Mouse (Mus musculus) liver, embryonic 16.5 days (tissue): ENCODE results near the gene Trim31. TPM values are rescaled to one million over a fixed set of nuclear protein-coding genes. Genes with fewer than 3 reads are reported as not detected.

ENCODE experiments used
- ATAC-seq: fragments of 200-750 bp; cut with Nextera tagmentation; 2 replicates; pipeline ENCODE4 v1.8.0; 2017; ENCODE audit warnings: low read depth, mild to moderate bottlenecking, moderate number of reproducible peaks, moderate library complexity
- H3K27ac ChIP-seq: fragments of 300-500 bp; sonication (generic); 2 replicates; pipeline ENCODE4 v1.5.1; 2014; ENCODE audit warnings: mild to moderate bottlenecking, low read length
- H3K27me3 ChIP-seq: fragments of 300-500 bp; sonication (generic); 2 replicates; pipeline ENCODE4 v1.6.1; 2014; ENCODE audit warnings: low read depth, low read length, mixed read lengths; ENCODE audit not compliant: control insufficient read depth, insufficient read depth
- H3K36me3 ChIP-seq: fragments of 300-500 bp; sonication (generic); 2 replicates; pipeline ENCODE4 v1.6.1; 2014; ENCODE audit warnings: mild to moderate bottlenecking; ENCODE audit not compliant: control insufficient read depth, insufficient read depth
- H3K4me1 ChIP-seq: fragments of 300-500 bp; sonication (generic); 2 replicates; pipeline ENCODE4 v1.6.1; 2014; ENCODE audit warnings: low read depth, low read length, mixed read lengths; ENCODE audit not compliant: control insufficient read depth
- H3K4me2 ChIP-seq: fragments of 300-500 bp; sonication (generic); 2 replicates; pipeline ENCODE4 v1.6.1; 2014; ENCODE audit warnings: low read depth, low read length, mixed read lengths
- H3K4me3 ChIP-seq: fragments of 300-500 bp; sonication (generic); 2 replicates; pipeline ENCODE4 v1.5.1; 2014; ENCODE audit warnings: low read depth, mild to moderate bottlenecking, low read length
- H3K9ac ChIP-seq: fragments of 300-500 bp; sonication (generic); 2 replicates; pipeline ENCODE4 v1.6.1; 2014; ENCODE audit warnings: low read depth, low read length
- H3K9me3 ChIP-seq: fragments of 300-500 bp; sonication (generic); replicated peaks from 2 replicates; pipeline ENCODE4 v1.6.1; 2016; ENCODE audit warnings: low read length; ENCODE audit not compliant: control insufficient read depth
- WGBS: fragments of 180-500 bp; shearing (Covaris S2); extraction: QIAGEN DNeasy Blood & Tissue Kit; methylation state at CpG from one replicate; pipeline ENCODE4 v1.1.7; 2014; ENCODE audit not compliant: insufficient replicate concordance; 5-methylcytosine and 5-hydroxymethylcytosine counted together
- polyA plus RNA-seq: library from polyadenylated mRNA; unstranded; fragments of >200 nt; fragmentation: Nextera tagmentation; extraction: Ambion mirVana; gene quantifications from 2 replicates; pipeline ENCODE4 v1.2.1, GENCODE M21; 2015

The Trim31 gene
- polyA plus RNA-seq: 0.27 TPM in 1 of 2 replicates, not detected in the other

DNA sequence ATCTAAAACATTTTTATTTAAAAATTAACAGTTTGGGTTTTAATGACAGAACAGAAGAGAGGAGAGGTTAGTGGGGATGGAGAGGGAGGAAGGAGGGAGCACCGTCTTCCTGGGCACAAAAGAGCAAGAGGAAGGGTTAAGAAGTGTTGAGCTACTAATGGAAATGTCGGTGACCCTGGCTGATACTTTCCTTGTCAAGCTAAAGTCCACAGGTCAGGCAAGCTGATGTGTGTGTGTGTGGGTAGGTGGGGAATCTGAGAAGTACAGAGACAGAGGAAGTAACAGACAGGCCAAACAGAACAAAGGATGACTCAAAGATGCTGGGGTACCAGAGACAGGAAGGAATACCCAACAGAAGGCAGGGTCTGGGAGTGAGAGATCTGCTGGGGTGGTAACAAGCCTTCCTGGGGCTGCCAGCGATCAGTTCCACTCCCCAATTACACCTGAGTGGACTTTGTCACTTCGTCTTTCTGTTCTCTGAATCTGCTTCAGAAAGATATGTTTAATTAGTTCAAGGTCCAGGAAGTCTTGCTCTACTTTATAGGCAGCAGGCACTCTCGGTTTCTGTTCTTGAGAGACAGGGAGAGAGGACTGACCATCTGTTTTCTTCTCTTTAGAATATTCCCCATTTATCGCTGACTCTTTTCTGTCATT lies at the start of gene Trim31:
Trim31 (plus strand) TSS at position 567 of the 654 bp plus-strand sequence.
- Histone ChIP-seq H3K9ac (no peak within 1 kb of the TSS), H3K27ac (no peak within 1 kb of the TSS), H3K4me2 (no peak within 1 kb of the TSS), H3K36me3 (no peaks in the 10 kb centered on the region), H3K4me1 (no peaks in the 10 kb centered on the region), H3K9me3 (no peaks in the 10 kb centered on the region), H3K27me3 (no peaks in the 10 kb centered on the region; the same call in none of the 2 replicates), H3K4me3 (no peak within 1 kb of the TSS)
- 49% methylated on average over 6 of the region's 6 CpGs for WGBS
- ATAC-seq: no peak

DNA sequence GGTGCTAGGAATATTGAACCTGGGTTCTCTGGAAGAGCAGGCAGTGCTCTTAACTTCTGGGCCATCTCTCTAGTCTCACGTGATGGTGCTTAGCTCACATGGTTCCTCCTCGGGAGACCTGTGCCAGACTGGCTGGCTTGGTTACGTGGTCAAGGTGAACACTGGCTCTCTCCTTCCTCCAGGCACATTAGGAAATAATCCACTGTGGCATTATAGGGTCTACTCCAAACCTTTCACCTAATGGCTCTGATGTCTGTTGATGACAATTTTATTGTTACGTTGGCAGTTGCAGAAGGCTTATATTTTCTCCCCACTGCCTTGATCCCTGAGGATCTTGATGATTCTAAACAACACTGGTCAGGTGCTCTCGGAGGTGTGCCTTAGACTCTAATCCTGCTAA lies 49.0 kb upstream of the Trim31 start:
- ATAC-seq: no peak
- no peak overlapping the region for H3K27ac ChIP-seq
- H3K9ac ChIP-seq: no peak overlapping the region
- WGBS: 62% methylated on average over 5 of the region's 5 CpGs
- no peak overlapping the region for H3K4me2 ChIP-seq
- peaks cover 21% of the 10 kb centered on the region for H3K4me1 ChIP-seq
- H3K27me3 ChIP-seq: no peaks in the 10 kb centered on the region
- peaks cover 2% of the 10 kb centered on the region; the same call in 1 of the 2 replicates for H3K36me3 ChIP-seq
- H3K4me3 ChIP-seq: no peak overlapping the region
- H3K9me3 ChIP-seq: no peaks in the 10 kb centered on the region

DNA sequence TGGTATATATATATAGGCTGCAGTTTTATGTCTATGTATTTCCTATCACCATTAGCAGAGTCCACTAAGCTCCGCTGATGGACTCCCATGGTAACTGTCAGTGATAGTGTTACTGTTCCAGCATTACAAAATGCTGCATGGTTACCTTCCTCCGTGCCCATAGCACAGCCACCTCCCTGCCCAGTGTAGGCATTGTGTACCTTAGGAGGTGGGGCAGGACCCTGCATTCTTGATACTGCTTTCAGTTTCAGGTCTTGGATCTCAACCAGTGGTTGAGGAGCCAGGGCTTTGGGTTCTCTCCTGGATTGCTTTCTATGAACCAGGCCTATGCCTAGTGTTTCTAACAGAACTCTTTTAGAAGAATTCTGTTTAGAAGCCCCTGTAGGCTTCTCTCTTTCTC lies 47.9 kb upstream of the Trim31 start:
- H3K27me3 ChIP-seq: no peaks in the 10 kb centered on the region

DNA sequence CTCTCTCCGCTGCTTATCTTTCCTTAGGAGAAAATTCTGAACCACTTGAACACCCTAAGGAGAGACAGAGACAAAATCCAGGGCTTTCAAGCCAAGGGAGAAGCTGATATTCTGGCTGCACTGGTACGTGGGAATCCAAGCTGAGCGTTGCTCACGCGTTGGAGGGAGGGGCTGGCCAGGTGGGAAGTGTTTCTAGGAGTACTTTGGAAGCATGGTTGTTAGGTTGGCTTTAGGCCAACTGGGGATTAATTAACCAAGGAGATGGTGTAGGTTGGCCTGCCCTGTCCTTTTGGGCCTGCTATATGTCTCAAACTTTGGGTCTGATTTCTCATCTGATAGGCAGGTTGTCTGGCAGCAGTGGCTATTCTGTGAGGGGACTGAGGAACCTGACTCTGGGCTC lies 46.7 kb upstream of the Trim31 start:
- peaks cover 2% of the 10 kb centered on the region; the same call in 1 of the 2 replicates for H3K36me3 ChIP-seq
- no peak for ATAC-seq
- H3K27me3 ChIP-seq: no peaks in the 10 kb centered on the region
- peak overlapping the region; percentile 2; the same call in 1 of the 2 replicates for H3K9ac ChIP-seq
- no peak overlapping the region for H3K4me2 ChIP-seq
- no peak overlapping the region for H3K4me3 ChIP-seq
- 80% methylated on average over 5 of the region's 5 CpGs for WGBS
- H3K9me3 ChIP-seq: no peaks in the 10 kb centered on the region
- H3K27ac ChIP-seq: no peak overlapping the region
- peaks cover 8% of the 10 kb centered on the region for H3K4me1 ChIP-seq

More for the DNA sequence above, 47.9 kb upstream of the Trim31 start:
- no peaks in the 10 kb centered on the region for H3K9me3 ChIP-seq
- peaks cover 2% of the 10 kb centered on the region; the same call in 1 of the 2 replicates for H3K36me3 ChIP-seq
- no peak overlapping the region for H3K4me2 ChIP-seq
- H3K4me3 ChIP-seq: no peak overlapping the region
- no peak overlapping the region for H3K27ac ChIP-seq
- 72% methylated on average over 2 of the region's 2 CpGs for WGBS
- no peak for ATAC-seq
- H3K4me1 ChIP-seq: peaks cover 10% of the 10 kb centered on the region
- H3K9ac ChIP-seq: no peak overlapping the region

DNA sequence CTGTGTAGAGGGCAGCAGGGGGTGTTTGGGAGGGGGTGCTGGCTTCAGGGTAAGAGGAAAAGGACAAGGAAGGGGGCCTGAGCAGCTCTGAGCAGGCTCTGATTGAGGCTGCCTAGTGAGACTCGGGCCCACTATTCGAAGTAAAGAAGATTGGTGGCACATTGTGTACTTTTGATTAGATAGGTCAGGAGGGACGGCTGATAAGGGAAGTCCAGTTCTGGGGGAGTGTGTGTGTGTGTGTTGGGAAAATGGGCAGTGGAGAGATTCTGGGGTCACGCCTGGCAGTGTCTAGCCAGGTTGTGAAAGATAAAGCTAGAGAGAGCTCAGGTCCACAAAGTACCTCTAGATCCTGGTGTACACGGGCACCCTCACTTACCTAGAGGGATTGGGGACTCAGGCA lies 46.3 kb upstream of the Trim31 start:
- WGBS: 33% methylated on average over 5 of the region's 5 CpGs
- H3K4me3 ChIP-seq: no peak overlapping the region
- peaks cover 8% of the 10 kb centered on the region for H3K4me1 ChIP-seq
- peaks cover 2% of the 10 kb centered on the region; the same call in 1 of the 2 replicates for H3K36me3 ChIP-seq
- H3K9ac ChIP-seq: peak overlapping the region; percentile 2; the same call in 1 of the 2 replicates
- no peak for ATAC-seq
- H3K9me3 ChIP-seq: no peaks in the 10 kb centered on the region
- no peak overlapping the region for H3K27ac ChIP-seq
- no peak overlapping the region for H3K4me2 ChIP-seq
- H3K27me3 ChIP-seq: no peaks in the 10 kb centered on the region

DNA sequence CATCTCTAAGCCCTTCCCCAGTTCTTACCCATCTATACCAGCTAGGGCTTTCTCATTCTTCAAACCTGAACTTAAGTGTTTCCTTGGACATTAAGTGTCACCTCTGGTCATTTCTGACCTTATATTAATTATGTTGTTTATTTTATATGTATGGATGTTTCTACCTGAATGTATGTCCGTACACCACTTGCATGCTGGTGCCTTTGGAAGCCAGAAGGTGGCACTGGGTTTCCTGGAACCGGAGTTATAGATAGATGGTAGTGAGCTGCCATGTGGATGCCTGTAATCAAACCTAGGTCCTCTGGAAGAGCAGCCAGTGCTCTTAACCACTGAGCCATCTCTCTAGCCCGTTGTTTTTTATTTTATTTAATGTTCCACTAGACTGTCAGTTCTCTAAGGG lies 42.4 kb upstream of the Trim31 start:
- no peak for ATAC-seq

DNA sequence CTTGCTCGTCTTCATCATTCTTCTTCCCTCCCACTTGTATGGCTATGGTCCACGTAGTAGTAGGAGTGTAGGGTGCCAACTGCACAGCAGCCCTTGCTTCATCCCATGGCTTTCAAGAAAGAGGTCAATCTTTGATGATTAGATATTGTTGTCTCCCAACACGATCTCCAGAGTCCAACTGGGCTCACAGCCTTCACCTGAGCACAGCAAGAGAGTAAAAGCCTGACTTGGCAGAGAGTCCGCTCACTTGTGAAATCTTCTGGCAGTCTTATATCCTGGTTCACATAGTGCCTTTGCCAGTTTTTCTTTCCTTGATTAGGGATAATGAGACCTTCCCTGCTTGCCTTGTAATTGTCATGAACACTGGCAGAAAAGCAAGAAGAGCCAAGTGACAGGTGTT lies 41.7 kb upstream of the Trim31 start:
- no peak for ATAC-seq
- no peaks in the 10 kb centered on the region for H3K27me3 ChIP-seq
- peaks cover 6% of the 10 kb centered on the region for H3K4me1 ChIP-seq
- H3K9me3 ChIP-seq: no peaks in the 10 kb centered on the region
- H3K4me3 ChIP-seq: no peak overlapping the region
- H3K4me2 ChIP-seq: no peak overlapping the region
- WGBS: 77% methylated on average over 4 of the region's 4 CpGs
- H3K27ac ChIP-seq: no peak overlapping the region
- peaks cover 4% of the 10 kb centered on the region; the same call in 1 of the 2 replicates for H3K36me3 ChIP-seq
- H3K9ac ChIP-seq: no peak overlapping the region

More for the DNA sequence above, 42.4 kb upstream of the Trim31 start:
- Histone ChIP-seq H3K27me3 (no peaks in the 10 kb centered on the region), H3K4me2 (no peak overlapping the region), H3K27ac (no peak overlapping the region), H3K4me3 (no peak overlapping the region), H3K9ac (no peak overlapping the region), H3K9me3 (no peaks in the 10 kb centered on the region), H3K4me1 (peaks cover 8% of the 10 kb centered on the region), H3K36me3 (peaks cover 4% of the 10 kb centered on the region; the same call in 1 of the 2 replicates)
- WGBS: 70% methylated on average over 3 of the region's 3 CpGs

DNA sequence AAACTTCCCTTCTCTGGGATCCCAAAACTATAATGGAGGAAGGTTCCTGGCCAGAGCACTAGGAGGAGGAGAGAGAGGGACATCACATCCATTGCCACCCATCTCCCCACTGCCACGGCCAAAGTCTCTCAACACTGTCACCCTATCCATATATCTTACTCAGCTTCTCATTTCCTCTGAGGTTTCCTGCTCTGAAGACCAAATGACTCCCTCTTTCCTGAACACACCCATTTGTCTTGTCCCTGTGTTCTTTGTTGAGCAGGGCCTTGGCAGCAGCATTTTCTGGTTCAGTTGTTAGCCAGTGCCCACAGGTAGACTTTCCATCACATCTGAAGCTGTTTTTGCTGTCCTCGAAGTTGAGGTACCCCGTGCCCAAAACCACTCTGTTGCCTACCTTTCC lies 39.7 kb upstream of the Trim31 start:
- no peak overlapping the region for H3K27ac ChIP-seq
- H3K9ac ChIP-seq: no peak overlapping the region
- H3K4me1 ChIP-seq: no peaks in the 10 kb centered on the region
- no peak for ATAC-seq
- peaks cover 2% of the 10 kb centered on the region; the same call in 1 of the 2 replicates for H3K36me3 ChIP-seq
- H3K4me3 ChIP-seq: no peak overlapping the region
- no peaks in the 10 kb centered on the region for H3K9me3 ChIP-seq
- H3K4me2 ChIP-seq: no peak overlapping the region
- WGBS: 44% methylated on average over 3 of the region's 3 CpGs
- peaks cover 9% of the 10 kb centered on the region for H3K27me3 ChIP-seq

DNA sequence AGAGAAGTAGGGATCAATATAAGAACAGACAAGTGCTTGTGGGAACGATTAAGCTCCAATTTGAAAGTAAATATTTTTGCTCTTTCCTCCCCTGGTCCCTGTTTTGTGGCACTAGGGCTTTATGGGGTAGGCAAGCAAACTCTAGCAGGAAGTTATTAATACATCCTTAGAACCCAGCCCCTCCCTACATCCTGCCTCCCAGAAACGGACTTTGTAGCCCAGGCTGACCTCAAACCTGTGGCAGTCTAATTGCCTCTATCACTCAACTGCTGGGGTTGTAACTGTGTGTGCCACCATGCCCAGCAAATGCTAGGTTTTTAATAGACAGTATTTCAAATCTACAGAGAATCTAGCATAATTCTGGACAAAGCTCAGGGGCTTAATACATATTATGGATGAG lies 36.2 kb upstream of the Trim31 start:
- no peaks in the 10 kb centered on the region for H3K9me3 ChIP-seq
- no peak overlapping the region for H3K4me3 ChIP-seq
- peaks cover 2% of the 10 kb centered on the region; the same call in 1 of the 2 replicates for H3K36me3 ChIP-seq
- peaks cover 12% of the 10 kb centered on the region for H3K4me1 ChIP-seq
- peaks cover 39% of the 10 kb centered on the region for H3K27me3 ChIP-seq
- no peak overlapping the region for H3K9ac ChIP-seq
- 23% methylated on average over 2 of the region's 2 CpGs for WGBS
- ATAC-seq: no peak
- H3K27ac ChIP-seq: no peak overlapping the region
- no peak overlapping the region for H3K4me2 ChIP-seq
